Comparison of ENCODE assay signal across 37 mouse cellular contexts in the genomic region with DNA sequence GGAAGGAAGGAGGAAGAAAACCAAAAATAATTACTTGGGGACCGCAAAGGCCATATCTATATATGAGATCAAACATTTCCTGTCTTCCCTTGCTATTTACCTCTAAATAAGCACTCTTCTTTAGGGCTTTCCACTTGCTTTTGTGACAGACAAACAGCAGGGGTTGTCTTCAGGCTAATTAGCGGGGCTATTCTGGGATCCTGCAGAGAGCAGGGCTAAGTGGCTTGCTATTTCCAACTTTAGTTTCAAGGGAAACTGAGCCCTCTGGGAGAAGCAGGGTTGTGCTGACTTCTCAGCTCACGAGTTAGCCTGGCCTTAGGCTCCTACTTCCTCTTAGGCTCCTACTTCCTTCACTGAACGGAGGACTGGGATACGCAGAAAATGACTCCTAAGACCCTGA. TPM values are rescaled to one million over a fixed set of nuclear protein-coding genes. Genes with fewer than 3 reads are reported as not detected.
DNase-seq lines count a peak whose midpoint lies in the region; TF ChIP-seq lines count a peak whose summit lies in the region.
"Had no signal": no experiment of that assay in that cellular context is flagged by ENCODE, and none has a peak within 500 bp of the region (broad histone marks: within the 10 kb centered on the region; RNA-seq: fewer than 3 reads in every experiment).

No protein-coding gene starts in this region.

- no peak overlapping the region for H3K4me3 ChIP-seq in heart, embryonic 10.5 days
- no peak overlapping the region for H3K4me3 ChIP-seq in layer of hippocampus, adult 2 months
- H3K4me3 ChIP-seq in macrophage (ENCODE audit: inconsistent target): no peak overlapping the region
- H3K4me3 ChIP-seq: gastrocnemius, adult 2 months; heart, adult 2 months; hindbrain, embryonic 12.5 days; intestine, embryonic 15.5 days; limb, embryonic 12.5 days; lung, embryonic 15.5 days; megakaryocyte, embryonic 14.5 days; midbrain, embryonic 12.5 days; myocyte had no signal

- no peaks in the 10 kb centered on the region for H3K36me3 ChIP-seq in heart, embryonic 10.5 days
- H3K36me3 ChIP-seq in macrophage (ENCODE audit: inconsistent target): no peaks in the 10 kb centered on the region
- H3K36me3 ChIP-seq: hindbrain, embryonic 12.5 days; intestine, embryonic 15.5 days; limb, embryonic 12.5 days; lung, embryonic 15.5 days; midbrain, embryonic 12.5 days had no signal

- WGBS in heart, embryonic 10.5 days: 14% methylated on average over 5 of the region's 5 CpGs
- 38% methylated on average over 4 of the region's 5 CpGs for WGBS in macrophage (ENCODE audit: missing documents)

- no peaks in the 10 kb centered on the region for H3K27me3 ChIP-seq in heart, embryonic 10.5 days (ENCODE audit: insufficient read depth, poor library complexity, severe bottlenecking)
- H3K27me3 ChIP-seq: hindbrain, embryonic 12.5 days; intestine, embryonic 15.5 days; Patski had no signal

- intact Hi-C loops in heart, postnatal 25 days (cut with DNase I): no loop called here
- intact Hi-C loops in left cerebral cortex, postnatal 4 days (cut with DNase I): no loop called here

- H3K79me2 ChIP-seq in macrophage (ENCODE audit: inconsistent target): no peaks in the 10 kb centered on the region

- no peak for TF ChIP-seq POLR2A in brain, embryonic 14.5 days (IDR thresholded peaks at IDR 0.05; ENCODE audit: borderline replicate concordance, extremely low read depth, insufficient read depth, insufficient read length, poor library complexity, severe bottlenecking)

- no peak for TF ChIP-seq CTCF in layer of hippocampus, adult 2 months (conservative IDR thresholded peaks at IDR 0.05)
- TF ChIP-seq CTCF in brain, embryonic 14.5 days (IDR thresholded peaks at IDR 0.05; ENCODE audit: borderline replicate concordance, extremely low read depth, insufficient read depth, insufficient read length): no peak

- no peak for DNase-seq in heart, embryonic 10.5 days (ENCODE audit: low spot score)
- DNase-seq in heart, postnatal 25 days (ENCODE audit: low spot score): no peak
- no peak for DNase-seq in layer of hippocampus, adult 2 months (ENCODE audit: low spot score in 2 of 2)
- no peak for DNase-seq in layer of hippocampus, postnatal 36 days
- peak; percentile 56 for DNase-seq in brain, embryonic 14.5 days (ENCODE audit: low read depth)
- DNase-seq in left cerebral cortex, postnatal 4 days: no peak
- no peak for DNase-seq in lung, postnatal 10 days
- DNase-seq: adrenal gland, postnatal 25 days; cerebellum, adult 11 months; cerebellum, adult 9-10 months; gastrocnemius, adult 2 months; gastrocnemius, postnatal 36 days; heart, adult 2 months; spleen, adult 18-20 months; thymus, postnatal 14 days had no signal

- peaks cover 23% of the 10 kb centered on the region for H3K4me1 ChIP-seq in heart, embryonic 10.5 days

- no peaks in the 10 kb centered on the region for H3K9me3 ChIP-seq in heart, embryonic 10.5 days
- H3K9me3 ChIP-seq: hindbrain, embryonic 12.5 days; intestine, embryonic 15.5 days; limb, embryonic 12.5 days; lung, embryonic 15.5 days; megakaryocyte, embryonic 14.5 days; midbrain, embryonic 12.5 days had no signal

- peak overlapping the region; percentile 70 for H3K27ac ChIP-seq in heart, embryonic 10.5 days
- peak overlapping the region; percentile 25; the same call in 1 of the 2 replicates for H3K27ac ChIP-seq in layer of hippocampus, adult 2 months
- H3K27ac ChIP-seq in macrophage: peak overlapping the region; percentile 53
- H3K27ac ChIP-seq: gastrocnemius, adult 2 months; heart, adult 2 months; hindbrain, embryonic 12.5 days; hindbrain, postnatal 0 days; intestine, embryonic 15.5 days; limb, embryonic 12.5 days; lung, embryonic 15.5 days; midbrain, embryonic 12.5 days had no signal

RNA-seq across cellular contexts. Expression of gene Npvf, which starts 27.3 kb away (rescaled TPM):
- polyA plus RNA-seq in heart, embryonic 10.5 days (2016; fragmentation: Nextera tagmentation; extraction: Ambion mirVana): 0.33 TPM in 1 of 2 replicates, not detected in the other
- not detected for total RNA-seq in heart, postnatal 25 days (2021)
- not detected for total RNA-seq in layer of hippocampus, adult 2 months (2021)
- total RNA-seq in layer of hippocampus, postnatal 36 days (2021): not detected
- polyA plus RNA-seq in brain, embryonic 14.5 days (2012; rRNA removed): 0.22 and 0.39 TPM in 2 replicates
- total RNA-seq in macrophage (2018; cell fraction: chromatin; rRNA removed): 1 to 10 TPM in 2 of 26 experiments, under 1 TPM in 1, not detected in 23; 0.70 to 1.4 (median 1.2) TPM
- total RNA-seq in macrophage (2018; cell fraction: cytosol; rRNA removed): under 1 TPM in 1 of 26 experiments, not detected in 25; 0.21 TPM
- 1 to 10 TPM in 7 of 26 experiments, not detected in 19; 1.2 to 2.7 (median 1.5) TPM for total RNA-seq in macrophage (2018; cell fraction: nucleus; rRNA removed)
- 0.20 to 0.43 TPM in 2 of 3 replicates, not detected in the other for polyA plus RNA-seq in macrophage (2018)
- total RNA-seq in left cerebral cortex, postnatal 4 days (2021): not detected
- total RNA-seq: adrenal gland, adult 18-20 months; adrenal gland, postnatal 25 days; gastrocnemius, adult 2 months; gastrocnemius, postnatal 36 days; heart, adult 2 months; hindbrain, postnatal 0 days; layer of hippocampus, adult 8-10 months; layer of hippocampus, postnatal 25 days; MEL; midbrain, postnatal 0 days had no signal
- polyA plus RNA-seq: forebrain, embryonic 16.5 days; heart, adult 2 months; heart, postnatal 0 days; hindbrain, embryonic 12.5 days; hindbrain, postnatal 0 days; intestine, embryonic 15.5 days; kidney, adult 2 months; limb, embryonic 12.5 days; liver, embryonic 11.5 days; liver, embryonic 16.5 days; lung, embryonic 15.5 days; midbrain, embryonic 12.5 days; myocyte; Patski; stomach, embryonic 16.5 days; urinary bladder, adult 2 months had no signal
